Mouse (Mus musculus) 3T3-L1 (cell line): ENCODE results near the gene Prkg1.
"Not testable (repeated sequence)": the region's sequence is repeated elsewhere in the genome, so short reads cannot be mapped to it uniquely, and the experiment has no call there.

Experiments used
- DNase-seq: peaks from one replicate; pipeline ENCODE4 v3.0.0-alpha.2; 2015; ENCODE audit warnings: low read depth, low spot score

The Prkg1 gene

GRCm38 (mm10) chr19:31336381-31336780 is 428.5 kb downstream of the Prkg1 start:
- DNase-seq, result no peak

GRCm38 (mm10) chr19:31329893-31330292 is 434.9 kb downstream of the Prkg1 start:
- DNase-seq, result no peak

GRCm38 (mm10) chr19:31304760-31305159 is 460.1 kb downstream of the Prkg1 start:
- DNase-seq, result no peak

- DNase-seq, result no peak
Observed at GRCm38 (mm10) chr19:31291231-31291630, 473.6 kb downstream of the Prkg1 start.

- DNase-seq, result peak; percentile 73
Observed at GRCm38 (mm10) chr19:31284581-31284980, 480.3 kb downstream of the Prkg1 start.

GRCm38 (mm10) chr19:31284126-31284525 is 480.7 kb downstream of the Prkg1 start:
- peak; percentile 79 for DNase-seq

GRCm38 (mm10) chr19:31283617-31284016 is 481.2 kb downstream of the Prkg1 start:
- DNase-seq, result peak; percentile 27

DNA sequence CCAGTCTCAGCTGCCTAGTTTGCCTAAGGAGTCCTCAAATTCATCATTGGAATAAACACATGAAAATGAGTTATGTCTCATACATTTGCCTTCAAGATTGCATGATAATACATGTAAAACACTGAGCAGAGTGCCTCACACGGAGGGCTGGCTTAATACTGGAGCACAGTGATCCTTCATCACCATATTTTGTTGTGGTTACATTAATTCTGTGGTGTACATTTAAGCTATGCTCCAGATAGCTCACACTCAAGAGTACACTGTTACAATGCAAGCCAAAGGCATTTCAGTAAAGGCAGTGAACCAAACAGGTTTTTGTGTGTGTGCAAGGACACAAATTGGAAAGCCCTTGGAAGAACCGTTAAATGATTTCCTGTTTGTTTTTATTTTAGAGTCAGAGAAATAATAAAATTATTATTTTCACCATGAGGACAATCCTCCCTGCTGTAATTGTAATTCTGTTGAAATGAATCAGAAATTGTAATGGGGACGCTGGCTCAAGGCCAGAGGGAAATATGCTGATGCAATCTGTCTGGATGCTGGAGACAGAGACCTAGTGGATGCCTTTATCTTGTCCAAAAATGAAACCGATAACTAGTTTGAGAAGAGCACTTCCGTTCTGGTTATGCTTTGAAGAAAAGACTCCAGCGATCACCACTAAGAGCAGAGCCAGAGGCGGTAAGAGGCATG is 484.9 kb downstream of the Prkg1 start:
- peak; percentile 68 for DNase-seq

- no peak for DNase-seq
Observed at GRCm38 (mm10) chr19:31262438-31262837, 502.4 kb downstream of the Prkg1 start.

- DNase-seq, result no peak
Observed at GRCm38 (mm10) chr19:31260494-31260893, 504.3 kb downstream of the Prkg1 start.

DNA sequence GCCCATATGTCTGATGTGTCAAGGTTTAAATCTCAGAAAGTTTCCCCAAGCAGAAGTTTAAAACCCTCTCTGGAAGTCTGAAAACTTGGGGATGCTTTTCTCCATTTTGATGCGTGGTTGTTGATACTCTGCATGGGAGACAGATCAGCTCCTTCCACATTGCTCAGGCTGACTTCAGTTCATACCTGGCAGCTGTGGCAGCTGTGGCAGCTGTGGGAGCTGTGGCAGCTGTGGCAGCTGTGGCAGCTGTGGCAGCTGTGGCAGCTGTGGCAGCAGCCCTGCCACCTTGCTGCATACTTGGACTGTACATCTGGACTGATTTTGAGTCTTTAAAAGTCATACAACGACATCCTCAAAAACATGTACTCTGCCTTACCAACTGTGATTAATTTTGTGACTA is 509.1 kb downstream of the Prkg1 start:
- no peak for DNase-seq

DNA sequence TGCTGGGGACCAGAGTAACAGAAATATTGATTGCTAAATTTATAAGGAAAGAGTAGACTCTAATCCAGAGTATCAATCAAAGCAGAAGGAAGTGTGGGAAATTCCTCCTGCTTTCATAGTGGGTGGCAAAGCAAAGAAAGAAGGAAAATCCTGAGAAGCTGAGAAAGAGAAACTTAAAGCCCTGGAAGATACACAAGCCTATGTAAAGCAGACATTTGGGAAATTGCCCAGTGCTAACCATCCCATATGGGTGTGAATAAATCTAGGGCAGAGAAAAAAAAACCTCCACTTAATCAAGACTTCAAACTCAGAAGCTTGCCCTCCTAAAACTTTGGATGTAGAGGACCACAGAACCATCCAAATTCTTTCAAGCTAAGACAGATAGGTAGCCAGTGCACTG is 532.4 kb downstream of the Prkg1 start:
- no peak for DNase-seq

DNA sequence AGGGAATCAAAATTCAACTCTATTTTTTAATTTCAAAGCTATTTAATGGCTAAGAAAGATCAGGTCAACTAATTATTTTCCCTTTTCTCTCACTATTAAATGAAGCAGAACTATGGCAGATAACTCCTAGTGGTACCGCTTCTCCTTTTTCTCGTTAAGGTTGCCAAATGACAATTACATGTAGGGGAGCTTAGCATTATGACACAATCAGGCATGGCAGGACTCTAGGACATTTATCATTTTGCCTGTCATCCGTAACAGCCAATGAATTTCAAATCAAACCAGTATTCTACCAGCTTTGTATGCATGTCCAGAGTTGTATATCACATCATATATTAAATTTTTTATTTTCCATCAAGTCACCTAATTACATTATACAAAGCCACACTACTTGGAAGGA is 536.4 kb downstream of the Prkg1 start:
- no peak for DNase-seq

- DNase-seq, result no peak
Observed at GRCm38 (mm10) chr19:31223457-31223856, 541.4 kb downstream of the Prkg1 start.

GRCm38 (mm10) chr19:31219261-31219660 is 545.6 kb downstream of the Prkg1 start:
- not testable (repeated sequence) for DNase-seq

- no peak for DNase-seq
Observed at GRCm38 (mm10) chr19:31210850-31211249, 554.0 kb downstream of the Prkg1 start.

DNA sequence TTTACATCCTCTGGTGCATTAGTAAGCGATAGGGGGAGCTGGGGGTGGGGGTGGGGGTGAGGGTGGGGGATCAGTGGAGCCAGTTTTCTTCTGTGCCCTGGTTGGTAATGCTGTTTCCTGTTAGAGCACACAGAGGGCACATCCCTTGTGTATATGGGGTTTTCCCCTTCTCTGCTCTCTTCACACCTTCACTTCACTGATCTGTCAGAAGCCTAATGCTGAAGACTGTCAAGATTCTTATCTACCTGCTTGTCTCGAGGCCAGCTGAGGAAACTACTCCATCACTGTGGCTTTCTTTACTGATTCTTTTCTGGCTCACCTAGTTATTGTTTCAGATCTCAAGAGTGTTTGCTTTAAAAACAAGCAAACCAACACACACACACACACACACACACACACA is 554.4 kb downstream of the Prkg1 start:
- DNase-seq, result no peak

- no peak for DNase-seq
Observed at GRCm38 (mm10) chr19:31199583-31199982, 565.2 kb downstream of the Prkg1 start.

- DNase-seq, result no peak
Observed at GRCm38 (mm10) chr19:31198461-31198860, 566.4 kb downstream of the Prkg1 start.

GRCm38 (mm10) chr19:31197076-31197475 is 567.8 kb downstream of the Prkg1 start:
- DNase-seq, result no peak

- no peak for DNase-seq
Observed at GRCm38 (mm10) chr19:31188559-31189218, 576.1 kb downstream of the Prkg1 start.

DNA sequence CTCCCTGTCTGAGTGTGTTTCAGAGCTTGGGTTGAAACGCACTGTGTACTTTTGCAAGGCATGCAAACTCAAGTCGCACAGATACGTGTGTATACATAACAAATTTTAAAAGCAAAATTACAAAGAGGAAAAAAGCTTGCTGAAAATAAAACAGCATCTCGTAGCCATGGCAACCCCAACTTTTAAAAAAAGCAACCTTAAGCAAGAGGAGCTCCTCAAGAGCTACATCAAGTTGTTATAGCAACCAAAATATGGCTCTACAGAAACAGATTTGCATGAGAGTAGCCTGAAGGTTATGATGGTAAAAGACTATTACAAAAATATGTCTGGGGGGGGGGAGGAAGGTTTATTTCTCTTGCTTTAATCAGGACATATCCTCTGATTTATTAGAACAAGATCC is 584.1 kb downstream of the Prkg1 start:
- DNase-seq, result no peak

DNA sequence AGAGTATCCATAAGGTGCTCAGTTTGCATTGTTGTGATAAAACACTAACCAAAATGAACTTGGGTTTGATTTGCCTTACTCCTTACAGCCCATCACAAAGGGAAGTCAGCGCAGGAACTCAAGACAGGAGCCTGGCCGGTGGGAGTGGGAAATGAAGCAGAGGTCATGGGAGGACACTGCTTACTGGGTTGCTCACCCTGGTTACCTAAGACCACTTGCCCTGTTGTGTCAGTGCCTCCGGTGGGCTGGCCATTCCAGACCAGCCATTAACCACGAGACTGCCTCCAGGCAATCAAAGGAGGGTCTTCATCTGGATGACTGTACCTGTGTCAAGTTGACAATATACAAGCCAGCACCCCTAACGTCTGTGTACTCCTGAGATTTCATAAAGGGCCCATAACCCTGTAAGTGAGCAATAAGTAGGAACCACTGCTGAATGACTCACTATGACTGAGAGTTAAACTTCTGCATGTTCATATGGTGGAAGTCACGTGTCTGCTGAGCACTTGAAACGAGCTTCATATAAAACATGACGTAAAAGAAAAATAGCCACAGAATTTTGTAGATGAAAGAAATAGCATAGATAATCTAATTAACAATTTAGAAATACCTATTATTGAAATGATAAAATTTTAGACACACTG is 587.4 kb downstream of the Prkg1 start:
- no peak for DNase-seq
